Mouse (Mus musculus) thymus, adult 2 months (tissue): ENCODE results near the gene Sorcs3. TPM values are rescaled to one million over a fixed set of nuclear protein-coding genes. Genes with fewer than 3 reads are reported as not detected.

Source experiments
- DNase-seq: peaks from one replicate; pipeline ENCODE4 v3.0.0; 2021
- H3K27ac ChIP-seq: fragments of 200-500 bp; 2 replicates; pipeline ENCODE4 v1.5.1; 2012; ENCODE audit warnings: low read length, control low read depth; ENCODE audit not compliant: control insufficient read depth, insufficient read depth
- H3K27me3 ChIP-seq: fragments of 200-500 bp; 2 replicates; pipeline ENCODE4 v1.6.1; 2012; ENCODE audit warnings: mild to moderate bottlenecking, low read length, moderate library complexity, mixed read lengths; ENCODE audit not compliant: control insufficient read depth, insufficient read depth
- H3K36me3 ChIP-seq: fragments of 200-500 bp; 2 replicates; pipeline ENCODE4 v1.6.1; 2012; ENCODE audit warnings: mild to moderate bottlenecking, low read length, moderate library complexity; ENCODE audit not compliant: control insufficient read depth, insufficient read depth
- H3K4me1 ChIP-seq: fragments of 200-500 bp; replicated peaks from 2 replicates; pipeline ENCODE4 v1.6.1; 2012; ENCODE audit warnings: low read length; ENCODE audit not compliant: control insufficient read depth, insufficient read depth
- H3K4me3 ChIP-seq: fragments of 200-500 bp; 2 replicates; pipeline ENCODE4 v1.5.1; 2012; ENCODE audit warnings: mild to moderate bottlenecking, low read length, control low read depth, moderate library complexity; ENCODE audit not compliant: control insufficient read depth, insufficient read depth
- CTCF ChIP-seq: fragments of 200-500 bp; IDR thresholded peaks from 2 replicates; pipeline ENCODE4 v1.5.1; 2012; ENCODE audit warnings: mild to moderate bottlenecking, control low read depth, low read length, moderate library complexity, borderline replicate concordance; ENCODE audit not compliant: control insufficient read depth, poor library complexity, insufficient read depth; ENCODE audit errors: extremely low read depth
- POLR2A ChIP-seq: fragments of 200-500 bp; IDR thresholded peaks from 2 replicates; pipeline ENCODE4 v1.6.1; 2012; ENCODE audit warnings: mild to moderate bottlenecking, low read length, control low read depth, moderate library complexity; ENCODE audit not compliant: control insufficient read depth, poor library complexity, insufficient read depth; ENCODE audit errors: extremely low read depth
- WGBS: fragments of 180-500 bp; shearing (Covaris S2); methylation state at CpG from one replicate; pipeline ENCODE4 v1.1.7; 2018; 5-methylcytosine and 5-hydroxymethylcytosine counted together
- polyA plus RNA-seq: library from polyadenylated mRNA; depleted of rRNA; stranded (reverse); fragments of >200 nt; gene quantifications from 2 replicates; pipeline ENCODE4 v1.2.3, GENCODE M21; 2012

The Sorcs3 gene
- polyA plus RNA-seq, 1 experiment = 0.18 TPM

DNA sequence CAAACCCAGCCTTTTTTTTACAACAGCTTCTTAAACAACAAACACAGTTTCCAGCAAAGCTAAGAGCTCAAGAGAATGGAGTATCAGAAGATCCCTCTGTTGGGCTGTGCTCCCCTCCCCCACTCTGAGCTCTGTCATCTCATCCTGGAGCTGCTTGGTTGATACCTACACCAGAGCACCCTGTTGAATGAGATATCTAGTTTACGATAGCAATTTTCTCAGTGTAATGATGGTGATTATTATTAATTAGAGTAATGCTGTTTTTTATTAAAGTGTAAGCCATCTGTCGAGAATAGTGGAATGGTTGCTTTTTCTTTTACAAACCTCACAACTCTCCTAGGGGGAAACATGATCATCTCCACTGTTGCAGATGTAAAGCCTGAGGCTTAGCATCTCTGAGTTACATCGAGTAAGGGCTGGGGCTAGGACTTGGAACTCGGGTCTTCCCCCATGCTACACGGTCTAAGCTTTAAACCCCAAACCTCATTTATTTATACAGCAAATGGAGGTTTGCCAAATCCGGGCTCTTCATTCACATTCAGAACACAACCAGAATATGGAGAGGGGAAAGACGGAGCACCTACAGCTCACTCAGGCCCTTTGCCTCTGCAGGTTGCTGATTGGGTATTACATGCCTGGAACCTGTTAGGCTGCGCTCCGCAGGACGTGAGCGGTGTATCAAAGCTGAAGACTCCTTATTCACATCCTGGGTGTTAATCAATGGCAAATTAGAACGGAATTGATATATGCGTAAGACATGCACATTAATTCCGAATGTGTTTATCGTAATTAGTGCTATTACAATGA is 103.9 kb downstream of the Sorcs3 start:
- no peak for DNase-seq
- TF ChIP-seq POLR2A (no peak), CTCF (no peak)
- WGBS = 81% methylated on average over 15 of the region's 15 CpGs

DNA sequence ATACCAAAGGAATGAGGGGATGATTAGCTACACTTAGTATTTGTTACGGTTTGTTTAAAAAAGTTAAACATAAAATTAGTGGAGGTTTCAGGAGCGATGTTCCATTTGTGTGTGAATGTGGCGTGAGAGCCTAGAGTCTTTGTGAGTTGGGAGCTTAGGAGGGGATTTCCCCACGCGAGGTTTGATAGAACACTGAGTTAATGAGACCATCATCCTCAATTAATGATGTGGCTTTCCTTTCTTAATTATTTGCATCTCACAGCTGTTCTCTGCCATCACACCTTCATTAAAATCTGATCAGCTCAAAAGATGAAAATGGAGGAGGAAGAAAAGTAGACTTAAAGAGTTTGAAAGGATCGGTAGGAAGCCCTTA is 104.5 kb downstream of the Sorcs3 start:
- no peaks in the 10 kb centered on the region for H3K36me3 ChIP-seq
- WGBS = 92% methylated on average over 6 of the region's 6 CpGs
- no peak overlapping the region for H3K27ac ChIP-seq
- no peaks in the 10 kb centered on the region for H3K27me3 ChIP-seq
- no peak overlapping the region for H3K4me3 ChIP-seq
- TF ChIP-seq POLR2A (no peak), CTCF (no peak)
- H3K4me1 ChIP-seq = no peaks in the 10 kb centered on the region
- no peak for DNase-seq

More for the DNA sequence above, 103.9 kb downstream of the Sorcs3 start:
- Histone ChIP-seq H3K27me3 (no peaks in the 10 kb centered on the region), H3K4me1 (no peaks in the 10 kb centered on the region), H3K4me3 (no peak overlapping the region), H3K36me3 (no peaks in the 10 kb centered on the region), H3K27ac (no peak overlapping the region)

DNA sequence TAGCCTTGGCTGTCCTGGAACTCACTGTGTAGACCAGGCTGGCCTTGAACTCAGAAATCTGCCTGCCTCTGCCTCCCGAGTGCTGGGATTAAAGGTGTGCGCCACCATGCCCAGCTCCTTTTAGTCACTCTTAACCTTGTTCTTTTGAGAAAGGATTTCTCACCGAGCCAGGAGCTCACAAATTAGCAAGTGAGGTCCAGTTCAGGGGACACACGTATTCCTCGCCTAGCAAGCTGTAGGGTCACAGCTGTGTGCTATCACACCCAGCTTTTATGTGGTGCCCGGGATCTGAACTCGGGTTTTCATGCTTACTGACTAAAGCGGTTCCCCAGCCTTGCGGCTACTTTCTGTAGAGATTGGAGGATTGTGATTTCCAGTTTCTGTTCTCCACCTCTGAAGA is 108.0 kb downstream of the Sorcs3 start:
- Histone ChIP-seq H3K4me3 (no peak overlapping the region), H3K27me3 (no peaks in the 10 kb centered on the region), H3K36me3 (no peaks in the 10 kb centered on the region), H3K27ac (no peak overlapping the region), H3K4me1 (no peaks in the 10 kb centered on the region)
- DNase-seq = no peak
- TF ChIP-seq POLR2A = no peak
- no peak for TF ChIP-seq CTCF
- WGBS = 96% methylated on average over 9 of the region's 9 CpGs

DNA sequence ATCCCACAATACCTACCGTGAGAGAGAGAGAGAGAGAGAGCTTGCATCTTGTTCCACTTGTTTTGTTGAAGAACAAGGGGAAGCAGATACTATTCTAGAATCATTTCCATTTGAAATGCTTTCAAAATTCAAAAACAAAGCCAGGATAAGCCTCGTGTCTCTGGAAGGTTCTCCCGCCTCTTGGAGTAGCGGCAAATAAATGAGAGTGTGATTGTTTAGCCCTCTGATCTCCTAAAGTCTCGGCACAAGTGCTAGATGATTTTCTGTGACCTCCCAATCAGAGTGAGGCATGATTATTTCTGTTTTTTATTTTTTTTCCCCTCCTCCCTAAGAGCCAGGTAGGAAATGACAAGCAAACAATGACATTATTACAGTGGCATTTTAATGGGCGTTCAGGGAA is 121.3 kb downstream of the Sorcs3 start:
- Histone ChIP-seq H3K27ac (no peak overlapping the region), H3K4me3 (no peak overlapping the region), H3K4me1 (no peaks in the 10 kb centered on the region), H3K36me3 (no peaks in the 10 kb centered on the region), H3K27me3 (no peaks in the 10 kb centered on the region)
- TF ChIP-seq CTCF = no peak
- no peak for TF ChIP-seq POLR2A
- WGBS = 73% methylated on average over 6 of the region's 6 CpGs
- no peak for DNase-seq

DNA sequence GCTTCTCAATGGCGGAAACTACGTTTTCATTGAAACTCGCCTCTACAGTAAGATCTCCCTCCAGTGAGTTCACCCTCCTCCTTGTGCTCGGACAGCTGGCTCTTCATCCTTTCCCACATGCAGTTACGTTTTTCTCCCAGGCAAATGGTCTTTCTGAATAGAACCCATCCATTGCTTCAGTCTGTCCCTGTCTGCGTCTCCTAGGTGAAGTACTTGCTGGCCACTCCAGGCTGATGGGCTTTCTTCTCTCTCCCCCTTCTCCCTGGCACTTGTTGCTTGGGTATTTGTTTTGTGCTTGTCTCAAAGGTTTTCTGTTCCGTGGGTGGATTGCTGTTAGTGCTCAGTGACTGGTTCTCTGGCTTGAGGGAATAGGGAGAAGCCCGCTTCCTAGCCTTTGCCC is 122.3 kb downstream of the Sorcs3 start:
- H3K27me3 ChIP-seq = no peaks in the 10 kb centered on the region
- DNase-seq = no peak
- 83% methylated on average over 8 of the region's 8 CpGs for WGBS
- H3K36me3 ChIP-seq = no peaks in the 10 kb centered on the region
- H3K4me1 ChIP-seq = no peaks in the 10 kb centered on the region
- TF ChIP-seq CTCF (no peak), POLR2A (no peak)
- H3K4me3 ChIP-seq = no peak overlapping the region
- no peak overlapping the region for H3K27ac ChIP-seq

DNA sequence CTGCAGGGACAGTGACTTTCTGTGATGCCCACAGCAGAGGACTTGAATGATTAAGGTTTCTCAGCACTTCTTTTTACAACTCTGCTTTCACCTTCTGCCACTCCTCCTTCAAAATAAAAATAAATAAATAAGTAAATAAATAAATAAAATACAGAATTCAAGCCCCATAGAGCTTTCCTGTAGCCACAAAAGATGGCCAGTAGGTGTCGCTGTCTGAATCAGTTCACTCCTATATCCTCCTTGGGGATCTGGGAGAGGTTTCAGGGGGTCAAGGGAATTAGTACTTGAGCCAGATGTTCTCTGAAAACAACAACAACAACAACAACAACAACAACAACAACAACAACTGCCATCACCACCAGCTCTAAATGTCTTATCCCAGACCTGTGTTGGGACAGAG is 125.8 kb downstream of the Sorcs3 start:
- Histone ChIP-seq H3K4me3 (no peak overlapping the region), H3K27me3 (no peaks in the 10 kb centered on the region), H3K36me3 (no peaks in the 10 kb centered on the region), H3K4me1 (no peaks in the 10 kb centered on the region), H3K27ac (no peak overlapping the region)
- 19% methylated on average over 1 of the region's 1 CpGs for whole genome bisulfite sequencing
- TF ChIP-seq CTCF = no peak
- no peak for TF ChIP-seq POLR2A
- DNase-seq = no peak
